Mouse (Mus musculus): ENCODE data around the gene Pard3.

The Pard3 gene

GRCm38 (mm10) chr8:127063551-127064360, at the start of gene Pard3:
Gene Pard3, plus strand, starts transcription at chr8:127063893.
- peak; percentile 69 for DNase-seq (ENCODE audit: low spot score)

GRCm38 (mm10) chr8:127021830-127022229, 41.9 kb upstream of the Pard3 start:
- no peak for DNase-seq (ENCODE audit: low spot score)

DNA sequence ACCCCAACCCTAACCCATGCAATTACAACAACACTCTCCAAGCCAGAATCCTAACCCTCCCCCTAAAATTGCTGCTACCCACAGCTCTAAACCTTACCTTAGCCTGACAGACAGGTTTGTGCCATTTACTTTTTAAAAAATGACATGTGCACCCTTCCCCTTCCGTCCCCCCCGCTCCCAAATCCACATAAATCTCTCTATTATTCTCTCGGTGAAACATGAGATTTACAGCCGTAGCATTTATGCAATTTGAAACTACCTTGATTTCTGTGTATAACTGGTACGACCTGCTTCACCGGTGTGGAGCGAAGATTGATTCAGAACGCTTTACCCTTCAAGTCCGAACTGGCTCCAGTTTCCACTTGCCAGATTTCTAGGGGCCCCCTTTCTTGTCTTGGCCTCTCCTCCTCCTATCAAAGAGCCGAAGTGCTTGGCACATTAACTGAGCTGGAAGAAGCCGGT, 38.4 kb upstream of the Pard3 start:
- no peak for DNase-seq (ENCODE audit: low spot score)

- no peak for DNase-seq (ENCODE audit: low spot score)
Observed at GRCm38 (mm10) chr8:127025775-127026174, 37.9 kb upstream of the Pard3 start.

DNA sequence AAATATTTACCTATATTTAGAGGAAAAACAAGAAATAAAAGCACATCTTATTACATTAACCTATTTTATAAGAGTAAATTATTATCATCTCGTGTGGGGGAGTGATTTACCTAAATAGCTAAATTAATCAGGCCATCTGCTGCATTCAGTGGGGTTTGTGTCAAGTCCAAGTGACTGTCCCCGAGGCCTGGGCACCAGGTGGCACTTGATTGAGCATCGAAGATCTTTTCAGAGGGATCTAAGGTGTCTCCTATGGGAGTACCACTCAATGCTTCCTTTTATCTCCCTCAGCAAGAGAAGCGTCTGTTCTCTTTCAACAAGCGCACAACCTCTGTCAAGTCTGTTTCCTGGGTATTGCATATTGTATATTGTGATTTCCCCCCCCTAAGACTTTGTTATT, 32.2 kb upstream of the Pard3 start:
- DNase-seq (ENCODE audit: low spot score) = no peak

- no peak for DNase-seq (ENCODE audit: low spot score)
Observed at GRCm38 (mm10) chr8:127038928-127039327, 24.8 kb upstream of the Pard3 start.

DNA sequence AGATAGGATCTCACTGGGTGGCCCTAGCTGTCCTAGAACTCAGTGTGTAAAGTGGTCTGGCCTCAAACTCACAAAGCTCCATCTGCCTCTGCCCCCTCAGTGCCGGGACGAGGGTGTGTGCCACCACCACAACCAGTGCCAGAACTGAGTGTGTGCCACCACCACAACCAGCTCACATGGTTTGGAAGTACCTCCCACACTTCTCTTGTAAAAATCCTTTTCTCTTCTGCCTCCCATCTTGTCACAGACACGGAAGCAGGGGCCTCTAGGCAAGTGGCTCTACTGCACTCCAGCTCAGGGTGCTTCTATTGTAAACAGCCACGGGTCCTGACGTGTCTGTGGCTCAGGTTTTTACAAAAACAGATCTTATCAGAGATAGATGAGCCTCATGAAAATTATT, 13.7 kb upstream of the Pard3 start:
- DNase-seq (ENCODE audit: low spot score) = no peak

- no peak for DNase-seq (ENCODE audit: low spot score)
Observed at GRCm38 (mm10) chr8:127052132-127052531, 11.6 kb upstream of the Pard3 start.

- no peak for DNase-seq (ENCODE audit: low spot score)
Observed at GRCm38 (mm10) chr8:127055081-127055480, 8.6 kb upstream of the Pard3 start.

- no peak for DNase-seq (ENCODE audit: low spot score)
Observed at GRCm38 (mm10) chr8:127058759-127059158, 4.9 kb upstream of the Pard3 start.

- no peak for DNase-seq (ENCODE audit: low spot score)
Observed at GRCm38 (mm10) chr8:127059826-127060225, 3.9 kb upstream of the Pard3 start.

DNA sequence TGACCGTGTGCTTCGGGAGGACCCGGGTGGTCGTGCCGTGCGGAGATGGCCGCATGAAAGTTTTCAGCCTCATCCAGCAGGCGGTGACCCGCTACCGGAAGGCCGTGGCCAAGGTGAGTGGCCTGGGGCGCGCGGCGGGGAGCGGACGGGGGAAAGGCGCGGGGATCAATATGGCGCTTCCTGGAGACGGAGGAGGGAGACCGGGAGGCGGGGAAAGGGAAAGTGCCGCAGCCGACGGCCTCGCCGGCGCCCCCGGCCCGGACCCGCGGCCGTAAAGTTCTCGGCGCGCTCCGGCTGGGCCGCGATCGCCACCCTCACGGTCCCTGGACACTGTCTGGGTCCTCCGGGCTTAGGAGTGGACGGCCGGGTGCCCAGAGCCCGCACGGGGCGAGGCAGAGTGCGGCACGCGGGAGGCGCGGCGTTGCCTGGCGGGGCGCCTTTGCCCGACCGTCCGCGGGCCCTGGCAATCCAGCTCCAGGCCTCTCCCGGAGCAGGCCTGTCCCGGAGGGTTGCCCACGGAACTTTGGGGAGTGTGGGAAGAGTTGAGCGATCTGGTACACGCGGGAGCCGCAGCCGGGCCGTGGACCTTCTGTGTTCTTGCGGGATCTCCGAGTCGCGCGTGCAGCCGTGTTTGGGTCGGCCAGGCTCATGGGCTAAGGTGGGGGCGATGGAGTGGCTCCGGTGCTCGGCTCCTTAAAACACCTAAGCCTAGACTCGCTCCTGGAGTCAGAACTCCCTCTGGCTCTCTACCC, 844 bp downstream of the Pard3 start:
- peak; percentile 60 for DNase-seq (ENCODE audit: low spot score)

- DNase-seq (ENCODE audit: low spot score) = no peak
Observed at GRCm38 (mm10) chr8:127065113-127065473, 1.4 kb downstream of the Pard3 start.

GRCm38 (mm10) chr8:127065791-127066190, 2.1 kb downstream of the Pard3 start:
- DNase-seq (ENCODE audit: low spot score) = no peak

DNA sequence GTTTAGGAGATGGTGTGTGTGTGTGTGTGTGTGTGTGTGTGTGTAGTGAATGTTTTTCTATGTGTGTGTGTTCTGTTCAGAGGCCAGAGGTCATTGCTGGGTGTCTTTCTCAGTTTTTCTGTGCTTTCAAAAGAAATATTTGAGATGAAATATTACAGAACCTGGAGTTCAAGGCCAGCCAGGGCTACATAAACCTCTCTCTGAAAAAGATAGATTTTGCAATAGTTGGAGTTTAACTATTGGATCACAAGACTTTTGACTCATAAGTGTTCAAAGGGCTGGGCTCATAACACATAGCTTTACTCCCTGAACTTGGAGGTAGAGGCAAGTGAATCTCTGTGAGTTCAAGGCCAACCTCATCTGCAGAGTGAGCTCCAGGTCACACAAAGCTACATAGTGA, 2.8 kb downstream of the Pard3 start:
- no peak for DNase-seq (ENCODE audit: low spot score)

DNA sequence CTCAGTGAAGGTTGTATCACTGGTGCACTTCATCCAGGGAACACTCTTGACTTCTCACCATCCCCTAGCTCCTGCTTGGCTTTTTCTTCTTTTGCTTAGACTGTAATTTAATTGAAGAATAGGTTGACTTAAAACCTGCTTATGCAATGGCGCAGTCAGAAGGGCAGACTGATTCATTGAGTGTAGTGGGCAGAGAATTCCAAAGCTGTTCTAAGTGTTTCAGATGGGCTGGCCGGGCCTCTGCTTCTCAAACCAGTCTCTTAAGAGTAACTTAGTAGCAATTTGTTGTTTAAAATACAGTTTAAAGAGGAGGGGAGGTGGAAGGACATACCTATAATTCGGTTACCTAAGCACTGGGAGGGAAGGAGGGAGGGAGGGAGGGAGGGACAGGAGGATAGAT, 5.0 kb downstream of the Pard3 start:
- DNase-seq (ENCODE audit: low spot score) = no peak

DNA sequence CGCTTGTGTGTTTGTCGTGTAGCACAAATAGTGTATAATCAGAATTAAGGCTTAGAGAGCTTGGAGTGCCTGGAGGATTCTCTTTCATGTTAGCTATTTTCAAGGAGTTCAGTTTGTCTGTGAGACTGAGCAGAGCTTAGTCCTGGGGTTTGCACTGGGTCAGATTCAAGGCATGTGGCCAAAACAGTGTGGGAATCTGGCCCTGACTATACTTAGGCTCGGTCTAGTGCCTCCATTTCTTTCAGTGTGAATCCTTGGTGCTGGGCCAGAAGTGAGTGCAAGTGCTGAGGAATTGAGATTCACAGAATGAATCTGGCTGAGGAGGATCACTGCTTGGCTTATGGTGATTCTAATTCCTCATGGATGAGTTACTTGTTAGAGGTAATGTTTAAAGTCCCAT, 6.5 kb downstream of the Pard3 start:
- DNase-seq (ENCODE audit: low spot score) = no peak

GRCm38 (mm10) chr8:127073052-127073618, 9.4 kb downstream of the Pard3 start:
- no peak for DNase-seq (ENCODE audit: low spot score)

- no peak for DNase-seq (ENCODE audit: low spot score)
Observed at GRCm38 (mm10) chr8:127076511-127076910, 12.8 kb downstream of the Pard3 start.

- DNase-seq (ENCODE audit: low spot score) = no peak
Observed at GRCm38 (mm10) chr8:127079244-127079805, 15.6 kb downstream of the Pard3 start.

DNA sequence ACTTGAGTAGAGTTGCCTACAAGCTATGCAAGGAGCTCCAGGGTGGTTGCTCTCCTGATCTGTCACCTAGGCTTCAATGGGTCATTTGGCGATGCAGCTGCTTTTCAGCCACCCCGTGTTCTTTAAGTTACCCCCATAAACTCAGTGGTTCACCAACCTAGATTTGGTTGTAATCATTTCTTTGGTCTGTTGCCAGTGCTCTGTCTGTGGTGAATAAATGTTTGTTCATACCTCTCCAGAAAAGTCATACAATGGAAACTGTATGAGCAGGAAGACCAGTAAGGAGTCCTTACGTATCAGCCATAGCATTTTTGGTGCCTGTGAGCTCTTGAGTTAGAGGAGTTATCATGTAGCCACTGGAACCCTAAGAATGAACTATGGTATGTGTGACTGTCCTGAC, 17.6 kb downstream of the Pard3 start:
- DNase-seq (ENCODE audit: low spot score) = no peak

DNA sequence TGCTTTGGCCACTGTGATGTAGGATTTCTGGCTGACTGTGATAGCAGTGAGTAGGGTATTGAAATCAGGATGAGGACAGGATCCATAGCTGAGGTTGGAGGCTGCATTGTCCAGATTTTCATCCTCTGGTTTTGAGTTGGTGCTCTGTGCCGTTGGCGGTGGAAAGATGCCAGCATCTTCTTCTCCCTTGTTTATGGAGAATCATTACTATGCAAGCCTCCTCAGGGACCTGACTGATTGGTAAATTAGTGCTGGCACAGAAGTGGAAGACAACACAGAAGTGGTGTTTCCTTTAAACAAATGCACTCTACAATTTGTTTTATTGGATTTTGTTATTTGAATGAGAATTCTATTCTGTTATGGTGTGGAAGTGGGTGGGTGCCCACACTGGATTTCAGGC, 18.8 kb downstream of the Pard3 start:
- no peak for DNase-seq (ENCODE audit: low spot score)

- DNase-seq (ENCODE audit: low spot score) = no peak
Observed at GRCm38 (mm10) chr8:127084565-127084964, 20.9 kb downstream of the Pard3 start.

Data from ovary, postnatal 10 days (tissue).